Mouse (Mus musculus) kidney, embryonic 16.5 days (tissue): ENCODE data around the gene Tenm3. TPM values are rescaled to one million over a fixed set of nuclear protein-coding genes. Genes with fewer than 3 reads are reported as not detected.
A peak's percentile ranks its signal among the peaks of the same experiment; 100 is the strongest.

Source experiments
- ATAC-seq: fragments of 200-750 bp; cut with Nextera tagmentation; 2 replicates; pipeline ENCODE4 v1.8.0; 2017; ENCODE audit warnings: moderate TSS enrichment; ENCODE audit not compliant: low FRiP score, low TSS enrichment
- H3K27ac ChIP-seq: fragments of 300-500 bp; sonication (generic); 2 replicates; pipeline ENCODE4 v1.5.1; 2014; ENCODE audit warnings: low read length
- H3K27me3 ChIP-seq: fragments of 300-500 bp; sonication (generic); 2 replicates; pipeline ENCODE4 v1.6.1; 2014; ENCODE audit warnings: low read length, control low read depth, mixed read lengths; ENCODE audit not compliant: insufficient read depth
- H3K36me3 ChIP-seq: fragments of 300-500 bp; sonication (generic); 2 replicates; pipeline ENCODE4 v1.6.1; 2014; ENCODE audit warnings: low read length, control low read depth, mixed read lengths; ENCODE audit not compliant: insufficient read depth
- H3K4me1 ChIP-seq: fragments of 300-500 bp; sonication (generic); 2 replicates; pipeline ENCODE4 v1.6.1; 2014; ENCODE audit warnings: low read length, control low read depth, mixed read lengths; ENCODE audit not compliant: insufficient read depth
- H3K4me2 ChIP-seq: fragments of 300-500 bp; sonication (generic); replicated peaks from 2 replicates; pipeline ENCODE4 v1.6.1; 2014; ENCODE audit warnings: low read depth, low read length
- H3K4me3 ChIP-seq: fragments of 300-500 bp; sonication (generic); 2 replicates; pipeline ENCODE4 v1.5.1; 2014; ENCODE audit warnings: mild to moderate bottlenecking, low read length
- H3K9ac ChIP-seq: fragments of 300-500 bp; sonication (generic); replicated peaks from 2 replicates; pipeline ENCODE4 v1.6.1; 2014; ENCODE audit warnings: low read length
- H3K9me3 ChIP-seq: fragments of 300-500 bp; sonication (generic); 2 replicates; pipeline ENCODE4 v1.6.1; 2016; ENCODE audit warnings: low read length, control low read depth
- WGBS: fragments of 180-500 bp; shearing (Covaris S2); extraction: QIAGEN DNeasy Blood & Tissue Kit; methylation state at CpG from one replicate; pipeline ENCODE4 v1.1.7; 2014; 5-methylcytosine and 5-hydroxymethylcytosine counted together
- polyA plus RNA-seq: library from polyadenylated mRNA; unstranded; fragments of >200 nt; fragmentation: Nextera tagmentation; extraction: Ambion mirVana; gene quantifications from 2 replicates; pipeline ENCODE4 v1.2.1, GENCODE M21; 2015

Gene Tenm3
- polyA plus RNA-seq, 1 experiment from 2014 or later, result 20.3 TPM

- Histone ChIP-seq H3K4me3 (no peak overlapping the region), H3K4me1 (peaks cover 30% of the 10 kb centered on the region), H3K36me3 (no peaks in the 10 kb centered on the region), H3K27me3 (no peaks in the 10 kb centered on the region), H3K9me3 (no peaks in the 10 kb centered on the region), H3K4me2 (no peak overlapping the region), H3K9ac (no peak overlapping the region), H3K27ac (no peak overlapping the region)
- no peak for ATAC-seq
- 62% methylated on average over 10 of the region's 10 CpGs for WGBS
Observed at GRCm38 (mm10) chr8:48611934-48612512, 231.7 kb downstream of the Tenm3 start.

GRCm38 (mm10) chr8:48611126-48611525 lies 232.6 kb downstream of the Tenm3 start:
- Histone ChIP-seq H3K4me3 (no peak overlapping the region), H3K4me1 (peaks cover 30% of the 10 kb centered on the region), H3K36me3 (no peaks in the 10 kb centered on the region), H3K27me3 (no peaks in the 10 kb centered on the region), H3K9ac (0 out of 2 replicates have a peak overlapping the region, but pooled peaks have one; percentile 11), H3K9me3 (no peaks in the 10 kb centered on the region), H3K4me2 (peak overlapping the region; percentile 27; the same call in 1 of the 2 replicates), H3K27ac (no peak overlapping the region)
- WGBS, result 21% methylated on average over 12 of the region's 12 CpGs
- ATAC-seq, result no peak

- Histone ChIP-seq H3K9me3 (no peaks in the 10 kb centered on the region), H3K36me3 (no peaks in the 10 kb centered on the region), H3K4me2 (no peak overlapping the region), H3K27ac (no peak overlapping the region), H3K27me3 (no peaks in the 10 kb centered on the region), H3K4me3 (no peak overlapping the region), H3K9ac (no peak overlapping the region), H3K4me1 (peaks cover 29% of the 10 kb centered on the region)
- WGBS, result 73% methylated on average over 6 of the region's 6 CpGs
- ATAC-seq, result no peak
Observed at GRCm38 (mm10) chr8:48610316-48610715, 233.4 kb downstream of the Tenm3 start.

GRCm38 (mm10) chr8:48609684-48610083 lies 234.1 kb downstream of the Tenm3 start:
- no peak overlapping the region for H3K27ac ChIP-seq
- no peaks in the 10 kb centered on the region for H3K36me3 ChIP-seq
- no peak overlapping the region for H3K4me3 ChIP-seq
- H3K27me3 ChIP-seq, result no peaks in the 10 kb centered on the region
- H3K9ac ChIP-seq, result no peak overlapping the region
- no peak for ATAC-seq
- no peak overlapping the region for H3K4me2 ChIP-seq
- 86% methylated on average over 4 of the region's 4 CpGs for WGBS
- H3K9me3 ChIP-seq, result no peaks in the 10 kb centered on the region
- H3K4me1 ChIP-seq, result peaks cover 23% of the 10 kb centered on the region; the same call in 1 of the 2 replicates

GRCm38 (mm10) chr8:48604190-48604897 lies 239.4 kb downstream of the Tenm3 start:
- no peak overlapping the region for H3K4me2 ChIP-seq
- no peak for ATAC-seq
- 76% methylated on average over 10 of the region's 10 CpGs for WGBS
- peaks cover 8% of the 10 kb centered on the region; the same call in 1 of the 2 replicates for H3K4me1 ChIP-seq
- no peak overlapping the region for H3K9ac ChIP-seq
- H3K27me3 ChIP-seq, result no peaks in the 10 kb centered on the region
- no peaks in the 10 kb centered on the region for H3K9me3 ChIP-seq
- no peak overlapping the region for H3K4me3 ChIP-seq
- H3K27ac ChIP-seq, result no peak overlapping the region
- no peaks in the 10 kb centered on the region for H3K36me3 ChIP-seq

- H3K27me3 ChIP-seq, result no peaks in the 10 kb centered on the region
- no peak overlapping the region for H3K4me3 ChIP-seq
- no peak overlapping the region for H3K9ac ChIP-seq
- H3K4me1 ChIP-seq, result peaks cover 8% of the 10 kb centered on the region; the same call in 1 of the 2 replicates
- no peak overlapping the region; the same call in 1 of the 2 replicates for H3K4me2 ChIP-seq
- no peaks in the 10 kb centered on the region for H3K36me3 ChIP-seq
- no peaks in the 10 kb centered on the region for H3K9me3 ChIP-seq
- 75% methylated on average over 15 of the region's 15 CpGs for WGBS
- H3K27ac ChIP-seq, result no peak overlapping the region
- peak; percentile 97 for ATAC-seq
Observed at GRCm38 (mm10) chr8:48603165-48603840, 240.4 kb downstream of the Tenm3 start.

- 89% methylated on average over 4 of the region's 4 CpGs for WGBS
- H3K36me3 ChIP-seq, result no peaks in the 10 kb centered on the region
- no peak overlapping the region for H3K4me2 ChIP-seq
- ATAC-seq, result no peak
- no peak overlapping the region for H3K9ac ChIP-seq
- no peak overlapping the region for H3K27ac ChIP-seq
- H3K4me3 ChIP-seq, result no peak overlapping the region
- H3K27me3 ChIP-seq, result no peaks in the 10 kb centered on the region
- no peaks in the 10 kb centered on the region for H3K9me3 ChIP-seq
- H3K4me1 ChIP-seq, result peaks cover 8% of the 10 kb centered on the region; the same call in 1 of the 2 replicates
Observed at GRCm38 (mm10) chr8:48601621-48602020, 242.1 kb downstream of the Tenm3 start.

- Histone ChIP-seq H3K9ac (no peak overlapping the region), H3K4me2 (no peak overlapping the region), H3K4me1 (peaks cover 11% of the 10 kb centered on the region; the same call in 1 of the 2 replicates), H3K9me3 (no peaks in the 10 kb centered on the region), H3K27me3 (no peaks in the 10 kb centered on the region), H3K4me3 (no peak overlapping the region), H3K27ac (no peak overlapping the region), H3K36me3 (no peaks in the 10 kb centered on the region)
- WGBS, result 52% methylated on average over 4 of the region's 4 CpGs
- ATAC-seq, result no peak
Observed at GRCm38 (mm10) chr8:48599028-48599427, 244.7 kb downstream of the Tenm3 start.

GRCm38 (mm10) chr8:48596332-48596731 lies 247.4 kb downstream of the Tenm3 start:
- no peak for ATAC-seq
- H3K36me3 ChIP-seq, result no peaks in the 10 kb centered on the region
- 88% methylated on average over 14 of the region's 14 CpGs for WGBS

More at GRCm38 (mm10) chr8:48596332-48596731, 247.4 kb downstream of the Tenm3 start:
- Histone ChIP-seq H3K27me3 (no peaks in the 10 kb centered on the region), H3K4me2 (no peak overlapping the region), H3K9me3 (no peaks in the 10 kb centered on the region), H3K27ac (no peak overlapping the region), H3K4me1 (peaks cover 9% of the 10 kb centered on the region; the same call in 1 of the 2 replicates), H3K4me3 (no peak overlapping the region), H3K9ac (no peak overlapping the region)
